Mouse (Mus musculus) neural tube, embryonic 13.5 days (tissue): ENCODE data around the gene Abi3. TPM values are rescaled to one million over a fixed set of nuclear protein-coding genes. Genes with fewer than 3 reads are reported as not detected.

ENCODE experiments used
- ATAC-seq: fragments of 200-750 bp; cut with Nextera tagmentation; 2 replicates; pipeline ENCODE4 v1.8.0; 2017; ENCODE audit warnings: low read depth, mild to moderate bottlenecking, moderate TSS enrichment, moderate library complexity
- H3K27ac ChIP-seq: fragments of 300-500 bp; sonication (generic); replicated peaks from 2 replicates; pipeline ENCODE4 v1.5.1; 2015; ENCODE audit warnings: moderate library complexity, mild to moderate bottlenecking, inconsistent platforms
- H3K27me3 ChIP-seq: fragments of 300-500 bp; sonication (generic); 2 replicates; pipeline ENCODE4 v1.6.1; 2015; ENCODE audit warnings: mild to moderate bottlenecking, inconsistent platforms
- H3K36me3 ChIP-seq: fragments of 300-500 bp; sonication (generic); 2 replicates; pipeline ENCODE4 v1.6.1; 2015; ENCODE audit warnings: mild to moderate bottlenecking, inconsistent platforms
- H3K4me1 ChIP-seq: fragments of 300-500 bp; sonication (generic); replicated peaks from 2 replicates; pipeline ENCODE4 v1.6.1; 2015; ENCODE audit warnings: inconsistent platforms
- H3K4me2 ChIP-seq: fragments of 300-500 bp; sonication (generic); 2 replicates; pipeline ENCODE4 v1.6.1; 2015; ENCODE audit warnings: inconsistent platforms, mild to moderate bottlenecking, moderate library complexity
- H3K4me3 ChIP-seq: fragments of 300-500 bp; sonication (generic); 2 replicates; pipeline ENCODE4 v1.5.1; 2015; ENCODE audit warnings: mild to moderate bottlenecking, inconsistent platforms
- H3K9ac ChIP-seq: fragments of 300-500 bp; sonication (generic); 2 replicates; pipeline ENCODE4 v1.6.1; 2015; ENCODE audit warnings: moderate library complexity, mild to moderate bottlenecking, inconsistent platforms
- H3K9me3 ChIP-seq: fragments of 300-500 bp; sonication (generic); 2 replicates; pipeline ENCODE4 v1.6.1; 2016; ENCODE audit warnings: inconsistent platforms
- WGBS: fragments of 180-500 bp; shearing (Covaris S2); methylation state at CpG from one replicate; pipeline ENCODE4 v1.1.7; 2015; 5-methylcytosine and 5-hydroxymethylcytosine counted together
- polyA plus RNA-seq: library from polyadenylated mRNA; unstranded; fragments of >200 nt; fragmentation: Nextera tagmentation; extraction: Ambion mirVana; gene quantifications from 2 replicates; pipeline ENCODE4 v1.2.1, GENCODE M21; 2015

The Abi3 gene
- polyA plus RNA-seq, 1 experiment from 2014 or later = 2.5 TPM

- H3K36me3 ChIP-seq = no peaks in the 10 kb centered on the region
- H3K27me3 ChIP-seq = peaks cover 26% of the 10 kb centered on the region
- no peaks in the 10 kb centered on the region for H3K9me3 ChIP-seq
- H3K27ac ChIP-seq = no peak overlapping the region
- H3K4me3 ChIP-seq = no peak overlapping the region
- H3K9ac ChIP-seq = no peak overlapping the region
- no peak for ATAC-seq
- WGBS = 61% methylated on average over 5 of the region's 5 CpGs
- peaks cover 21% of the 10 kb centered on the region for H3K4me1 ChIP-seq
- no peak overlapping the region for H3K4me2 ChIP-seq
Measured at GRCm38 (mm10) chr11:95794201-95794600, 48.1 kb downstream of the Abi3 start.

- H3K27me3 ChIP-seq = peaks cover 20% of the 10 kb centered on the region
- peaks cover 21% of the 10 kb centered on the region for H3K4me1 ChIP-seq
- H3K9me3 ChIP-seq = no peaks in the 10 kb centered on the region
- H3K4me2 ChIP-seq = no peak overlapping the region
- WGBS = 95% methylated on average over 8 of the region's 8 CpGs
- no peak overlapping the region for H3K27ac ChIP-seq
- H3K36me3 ChIP-seq = no peaks in the 10 kb centered on the region
- no peak overlapping the region for H3K4me3 ChIP-seq
- ATAC-seq = no peak
- no peak overlapping the region for H3K9ac ChIP-seq
Measured at GRCm38 (mm10) chr11:95792950-95793509, 49.2 kb downstream of the Abi3 start.

- H3K27ac ChIP-seq = no peak overlapping the region
- no peak overlapping the region for H3K4me3 ChIP-seq
- no peak for ATAC-seq
- WGBS = 78% methylated on average over 13 of the region's 13 CpGs
- no peak overlapping the region for H3K9ac ChIP-seq
- H3K4me1 ChIP-seq = peaks cover 17% of the 10 kb centered on the region
- no peaks in the 10 kb centered on the region for H3K36me3 ChIP-seq
- H3K27me3 ChIP-seq = peaks cover 10% of the 10 kb centered on the region; the same call in 1 of the 2 replicates
- no peaks in the 10 kb centered on the region for H3K9me3 ChIP-seq
- H3K4me2 ChIP-seq = no peak overlapping the region
Measured at GRCm38 (mm10) chr11:95791787-95792186, 50.5 kb downstream of the Abi3 start.

- Histone ChIP-seq H3K4me3 (no peak overlapping the region), H3K27me3 (no peaks in the 10 kb centered on the region), H3K4me2 (no peak overlapping the region), H3K4me1 (0 out of 2 replicates have a peak, but pooled peaks cover 6% of the 10 kb centered on the region), H3K27ac (no peak overlapping the region), H3K36me3 (no peaks in the 10 kb centered on the region), H3K9me3 (no peaks in the 10 kb centered on the region; the same call in none of the 2 replicates), H3K9ac (no peak overlapping the region)
- no peak for ATAC-seq
- WGBS = 81% methylated on average over 8 of the region's 8 CpGs
Measured at GRCm38 (mm10) chr11:95789451-95789891, 52.8 kb downstream of the Abi3 start.

- Histone ChIP-seq H3K4me3 (no peak overlapping the region), H3K4me1 (no peaks in the 10 kb centered on the region), H3K27ac (no peak overlapping the region), H3K4me2 (no peak overlapping the region), H3K9me3 (no peaks in the 10 kb centered on the region; the same call in none of the 2 replicates), H3K36me3 (no peaks in the 10 kb centered on the region), H3K9ac (no peak overlapping the region), H3K27me3 (no peaks in the 10 kb centered on the region)
- 89% methylated on average over 6 of the region's 6 CpGs for WGBS
- ATAC-seq = no peak
Measured at GRCm38 (mm10) chr11:95786511-95786910, 55.8 kb downstream of the Abi3 start.

- H3K4me3 ChIP-seq = no peak overlapping the region
- no peaks in the 10 kb centered on the region for H3K4me1 ChIP-seq
- H3K36me3 ChIP-seq = no peaks in the 10 kb centered on the region
- 94% methylated on average over 4 of the region's 4 CpGs for whole genome bisulfite sequencing
- ATAC-seq = no peak
- H3K9ac ChIP-seq = no peak overlapping the region
- H3K4me2 ChIP-seq = no peak overlapping the region
- no peaks in the 10 kb centered on the region for H3K27me3 ChIP-seq
- H3K9me3 ChIP-seq = no peaks in the 10 kb centered on the region; the same call in none of the 2 replicates
- no peak overlapping the region for H3K27ac ChIP-seq
Measured at GRCm38 (mm10) chr11:95785675-95786074, 56.6 kb downstream of the Abi3 start.

- no peaks in the 10 kb centered on the region for H3K4me1 ChIP-seq
- no peaks in the 10 kb centered on the region; the same call in none of the 2 replicates for H3K9me3 ChIP-seq
- ATAC-seq = no peak
- WGBS = 86% methylated on average over 9 of the region's 9 CpGs
- H3K27me3 ChIP-seq = no peaks in the 10 kb centered on the region
- no peaks in the 10 kb centered on the region for H3K36me3 ChIP-seq
- no peak overlapping the region for H3K4me3 ChIP-seq
- no peak overlapping the region for H3K9ac ChIP-seq
- H3K4me2 ChIP-seq = no peak overlapping the region
- no peak overlapping the region for H3K27ac ChIP-seq
Measured at GRCm38 (mm10) chr11:95783958-95784357, 58.3 kb downstream of the Abi3 start.

GRCm38 (mm10) chr11:95783457-95783856 lies 58.8 kb downstream of the Abi3 start:
- Histone ChIP-seq H3K36me3 (no peaks in the 10 kb centered on the region), H3K9ac (no peak overlapping the region), H3K4me3 (no peak overlapping the region), H3K4me2 (no peak overlapping the region), H3K4me1 (no peaks in the 10 kb centered on the region), H3K9me3 (no peaks in the 10 kb centered on the region; the same call in none of the 2 replicates), H3K27me3 (no peaks in the 10 kb centered on the region), H3K27ac (no peak overlapping the region)
- no peak for ATAC-seq
- WGBS = 77% methylated on average over 4 of the region's 4 CpGs

- no peaks in the 10 kb centered on the region; the same call in none of the 2 replicates for H3K9me3 ChIP-seq
- no peak overlapping the region for H3K27ac ChIP-seq
- H3K4me1 ChIP-seq = no peaks in the 10 kb centered on the region
- no peak overlapping the region for H3K4me3 ChIP-seq
- no peak overlapping the region for H3K4me2 ChIP-seq
- H3K36me3 ChIP-seq = peaks cover 5% of the 10 kb centered on the region; the same call in 1 of the 2 replicates
- no peak for ATAC-seq
- no peaks in the 10 kb centered on the region for H3K27me3 ChIP-seq
- WGBS = 82% methylated on average over 11 of the region's 11 CpGs
- H3K9ac ChIP-seq = no peak overlapping the region
Measured at GRCm38 (mm10) chr11:95781557-95781956, 60.7 kb downstream of the Abi3 start.

GRCm38 (mm10) chr11:95780480-95780879 lies 61.8 kb downstream of the Abi3 start:
- Histone ChIP-seq H3K9me3 (no peaks in the 10 kb centered on the region; the same call in 1 of the 2 replicates), H3K27me3 (no peaks in the 10 kb centered on the region), H3K4me2 (no peak overlapping the region), H3K36me3 (peaks cover 6% of the 10 kb centered on the region), H3K27ac (no peak overlapping the region), H3K9ac (no peak overlapping the region), H3K4me3 (no peak overlapping the region), H3K4me1 (no peaks in the 10 kb centered on the region)
- 87% methylated on average over 8 of the region's 8 CpGs for WGBS
- no peak for ATAC-seq

Other genes with a start within 250 kb of the Abi3 start
- 185 and 188 TPM in 2 replicates for gene Phb, start 175.5 kb downstream of the Abi3 start, polyA plus RNA-seq
- 28.8 and 30.1 TPM in 2 replicates for gene Zfp652, start 129.8 kb downstream of the Abi3 start, polyA plus RNA-seq
- 1.3 TPM in 2 replicates for gene B130006D01Rik, start 118.9 kb downstream of the Abi3 start, polyA plus RNA-seq
- not detected in 2 replicates for gene Phospho1, start 18.0 kb downstream of the Abi3 start, polyA plus RNA-seq
- 3.2 and 4.6 TPM in 2 replicates for gene Gngt2, start 5.3 kb downstream of the Abi3 start, polyA plus RNA-seq
- gene B4galnt2, start 72.4 kb upstream of the Abi3 start, polyA plus RNA-seq = not detected in 2 replicates
- gene Igf2bp1, start 163.5 kb upstream of the Abi3 start, polyA plus RNA-seq = 16.7 and 21.2 TPM in 2 replicates
- not detected in 2 replicates for gene Gip, start 182.1 kb upstream of the Abi3 start, polyA plus RNA-seq
- 129 TPM in 2 replicates for gene Snf8, start 192.4 kb upstream of the Abi3 start, polyA plus RNA-seq
- 31.5 and 33.0 TPM in 2 replicates for gene Ube2z, start 222.9 kb upstream of the Abi3 start, polyA plus RNA-seq
- gene Atp5g1, start 233.2 kb upstream of the Abi3 start, polyA plus RNA-seq = 605 and 642 TPM in 2 replicates